Mouse (Mus musculus): ENCODE results near the gene Cyb561a3. TPM values are rescaled to one million over a fixed set of nuclear protein-coding genes. Genes with fewer than 3 reads are reported as not detected.

Cyb561a3 gene
- total and polyA plus RNA-seq, 3 experiments = 7.6 to 14.3 TPM; not detected in 1

DNA sequence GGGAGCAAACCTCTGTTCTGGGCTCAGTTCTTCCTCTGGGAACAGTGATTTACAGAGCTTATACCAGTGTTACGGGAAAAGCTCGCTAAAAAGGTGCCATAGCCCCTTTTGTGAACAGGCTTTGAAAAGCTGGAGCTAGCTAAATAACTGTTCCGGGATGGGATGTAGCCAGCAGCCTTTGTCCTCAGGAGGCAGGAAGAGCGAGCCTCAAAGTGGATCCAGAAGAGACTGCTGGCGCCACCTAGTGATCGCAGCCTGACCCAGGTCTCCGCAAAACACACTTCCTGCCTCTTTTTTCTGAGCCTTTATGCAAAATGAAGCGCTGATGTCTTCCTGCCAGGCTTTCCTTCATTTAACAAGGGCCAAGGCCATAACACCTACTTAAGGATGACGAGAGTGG is 25.8 kb downstream of the Cyb561a3 start (continued):
- TF ChIP-seq ZKSCAN1 (IDR thresholded peaks at IDR 0.05; ENCODE audit: low read depth, low read length) = no peak
- TF ChIP-seq SIN3A (IDR thresholded peaks at IDR 0.05; ENCODE audit: low read length) = peak; percentile 80
- no peak for TF ChIP-seq GABPA (IDR thresholded peaks at IDR 0.05; ENCODE audit: low read depth, low read length)
- 0 out of 2 replicates have a peak, but pooled peaks have one; percentile 32 for TF ChIP-seq RCOR1 (IDR thresholded peaks at IDR 0.05; ENCODE audit: low read depth, low read length)
- TF ChIP-seq USF2 (IDR thresholded peaks at IDR 0.05; ENCODE audit: borderline replicate concordance in 1 of 2, insufficient read depth in 1 of 2, low read depth in 1 of 2, low read length in 2 of 2) = no peak
- TF ChIP-seq TBP (IDR thresholded peaks at IDR 0.05; ENCODE audit: low read depth, low read length) = peak; percentile 59
- TF ChIP-seq BHLHE40 (IDR thresholded peaks at IDR 0.05; ENCODE audit: borderline replicate concordance, low read depth, low read length) = no peak
- no peak for TF ChIP-seq MEF2A (IDR thresholded peaks at IDR 0.05; ENCODE audit: extremely low read depth, insufficient replicate concordance, low read depth, low read length, poor library complexity, severe bottlenecking)
- TF ChIP-seq HCFC1 (IDR thresholded peaks at IDR 0.05; ENCODE audit: low read depth, low read length) = peak; percentile 77
- TF ChIP-seq ELF1 (IDR thresholded peaks at IDR 0.05; ENCODE audit: low read depth, low read length) = peak; percentile 84

DNA sequence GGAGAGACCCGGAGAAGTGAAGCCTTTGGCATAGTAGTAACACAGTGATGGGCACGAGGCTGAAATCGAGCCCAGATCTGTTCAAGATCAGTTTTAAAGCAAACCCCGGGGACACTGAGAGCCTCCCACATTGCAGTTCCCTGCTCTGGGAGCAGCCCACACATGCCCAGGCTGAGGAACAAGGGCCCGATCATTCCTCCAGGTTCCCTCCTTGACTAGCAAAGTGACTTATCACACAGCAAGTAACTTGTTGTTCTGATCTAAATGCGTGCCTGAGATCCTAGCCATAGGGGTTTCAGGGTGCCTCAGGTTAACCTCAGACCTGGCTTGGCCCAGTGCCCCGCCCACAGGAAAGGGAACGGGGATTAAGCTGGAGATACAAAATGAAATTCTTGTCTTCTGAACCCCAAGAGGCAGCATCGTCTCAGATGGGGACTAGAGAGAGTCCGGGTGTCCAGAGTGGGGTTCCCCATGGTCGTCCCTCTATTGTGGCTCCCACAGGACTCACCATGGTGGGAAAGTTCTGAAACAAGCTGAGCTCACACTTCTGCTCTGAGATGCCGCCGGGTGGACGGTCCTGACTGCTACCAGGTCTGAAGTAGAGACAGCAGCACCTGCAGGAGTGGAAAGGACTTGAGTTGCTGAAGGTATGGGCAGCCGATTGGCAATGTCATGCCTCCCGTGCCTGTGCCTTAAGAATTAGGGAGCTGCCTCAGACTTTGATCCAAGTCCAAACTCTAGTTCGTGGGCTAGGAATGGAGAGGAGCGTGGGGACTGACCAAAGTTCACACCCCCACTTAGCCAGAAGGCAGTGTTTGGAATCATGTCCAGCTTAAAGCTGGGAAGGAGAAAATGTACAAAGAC is 26.9 kb downstream of the Cyb561a3 start:
- H3K9me3 ChIP-seq (replicated peaks; ENCODE audit: insufficient read depth, low read length) = no peaks in the 10 kb centered on the region
- peaks cover 31% of the 10 kb centered on the region for H3K79me2 ChIP-seq (ENCODE audit: control insufficient read depth, insufficient read depth, low read length, poor library complexity)
- peak; percentile 71 for DNase-seq (ENCODE audit: low read depth, low spot score)
- TF ChIP-seq GABPA (IDR thresholded peaks at IDR 0.05; ENCODE audit: low read depth, low read length) = no peak
- no peak for TF ChIP-seq POLR2AphosphoS5 (IDR thresholded peaks at IDR 0.05; ENCODE audit: borderline replicate concordance, low read depth, low read length)
- TF ChIP-seq MXI1 (IDR thresholded peaks at IDR 0.05; ENCODE audit: low read depth, low read length) = peak; percentile 26
- peak; percentile 13 to 49; a peak in 1 of 4 replicates for TF ChIP-seq POLR2A (IDR thresholded peaks at IDR 0.05; ENCODE audit: control insufficient read depth in 1 of 2, insufficient read depth in 1 of 2, low read depth in 1 of 2, low read length in 2 of 2, poor library complexity in 1 of 2)
- TF ChIP-seq TBP (IDR thresholded peaks at IDR 0.05; ENCODE audit: low read depth, low read length) = peak; percentile 53; the same call in 1 of the 2 replicates
- TF ChIP-seq MYC (IDR thresholded peaks at IDR 0.05; ENCODE audit: low read depth, low read length) = no peak
- TF ChIP-seq CHD1 (IDR thresholded peaks at IDR 0.05; ENCODE audit: low read depth, low read length) = no peak
- TF ChIP-seq NELFE (IDR thresholded peaks at IDR 0.05; ENCODE audit: low read depth, low read length) = peak; percentile 12; the same call in 1 of the 2 replicates
- peak; percentile 39; the same call in 1 of the 2 replicates for TF ChIP-seq TCF12 (IDR thresholded peaks at IDR 0.05; ENCODE audit: low read depth, low read length)
- TF ChIP-seq SIN3A (IDR thresholded peaks at IDR 0.05; ENCODE audit: low read length) = peak; percentile 13; the same call in 1 of the 2 replicates
- peaks cover 8 to 19% of the 10 kb centered on the region in 2 experiments for H3K4me1 ChIP-seq (ENCODE audit: control insufficient read depth in 1 of 2, insufficient read depth in 2 of 2, low read length in 2 of 2)
- peak overlapping the region; percentile 85 for H3K9ac ChIP-seq (ENCODE audit: control insufficient read depth, low read depth, low read length, poor library complexity, severe bottlenecking)
- peaks cover 10 to 22% of the 10 kb centered on the region in 2 experiments for H3K36me3 ChIP-seq (ENCODE audit: control insufficient read depth in 1 of 2, insufficient read depth in 2 of 2, low read length in 2 of 2)
- H3K27ac ChIP-seq (ENCODE audit: control insufficient read depth, low read depth, low read length) = peak overlapping the region; percentile 84
- H3K4me3 ChIP-seq (ENCODE audit: control insufficient read depth in 1 of 2, insufficient read depth in 1 of 2, low read depth in 2 of 2, low read length in 2 of 2) = peak overlapping the region; percentile 70
- H3K27me3 ChIP-seq (ENCODE audit: control insufficient read depth in 1 of 2, insufficient read depth in 2 of 2, low read length in 2 of 2) = no peaks in the 10 kb centered on the region

Measured in MEL (cell line).